Mouse (Mus musculus) G1E (cell line): ENCODE data around the gene Gm27021.

Experiments used
- CTCF ChIP-seq: IDR thresholded peaks from 2 replicates; pipeline ENCODE4 v1.5.1; 2012; ENCODE audit warnings: low read depth, low read length, inconsistent platforms, mixed read lengths
- GATA2 ChIP-seq: IDR thresholded peaks from 2 replicates; pipeline ENCODE4 v1.6.1; 2012; ENCODE audit warnings: low read depth, low read length, inconsistent platforms, borderline replicate concordance

GRCm38 (mm10) chr8:120630031-120630430 lies 37.8 kb downstream of the Gm27021 start:
- TF ChIP-seq CTCF (no peak), GATA2 (no peak)
